Mouse (Mus musculus) telencephalon, adult 2 months (tissue): ENCODE results near the gene Dnajb4.
A peak's percentile ranks its signal among the peaks of the same experiment; 100 is the strongest.
"Not testable (repeated sequence)": the region's sequence is repeated elsewhere in the genome, so short reads cannot be mapped to it uniquely, and the experiment has no call there.

Experiments used
- DNase-seq: peaks from one replicate; pipeline ENCODE4 v3.0.0-alpha.2; 2011; ENCODE audit warnings: low read depth, low spot score

Dnajb4 gene

DNA sequence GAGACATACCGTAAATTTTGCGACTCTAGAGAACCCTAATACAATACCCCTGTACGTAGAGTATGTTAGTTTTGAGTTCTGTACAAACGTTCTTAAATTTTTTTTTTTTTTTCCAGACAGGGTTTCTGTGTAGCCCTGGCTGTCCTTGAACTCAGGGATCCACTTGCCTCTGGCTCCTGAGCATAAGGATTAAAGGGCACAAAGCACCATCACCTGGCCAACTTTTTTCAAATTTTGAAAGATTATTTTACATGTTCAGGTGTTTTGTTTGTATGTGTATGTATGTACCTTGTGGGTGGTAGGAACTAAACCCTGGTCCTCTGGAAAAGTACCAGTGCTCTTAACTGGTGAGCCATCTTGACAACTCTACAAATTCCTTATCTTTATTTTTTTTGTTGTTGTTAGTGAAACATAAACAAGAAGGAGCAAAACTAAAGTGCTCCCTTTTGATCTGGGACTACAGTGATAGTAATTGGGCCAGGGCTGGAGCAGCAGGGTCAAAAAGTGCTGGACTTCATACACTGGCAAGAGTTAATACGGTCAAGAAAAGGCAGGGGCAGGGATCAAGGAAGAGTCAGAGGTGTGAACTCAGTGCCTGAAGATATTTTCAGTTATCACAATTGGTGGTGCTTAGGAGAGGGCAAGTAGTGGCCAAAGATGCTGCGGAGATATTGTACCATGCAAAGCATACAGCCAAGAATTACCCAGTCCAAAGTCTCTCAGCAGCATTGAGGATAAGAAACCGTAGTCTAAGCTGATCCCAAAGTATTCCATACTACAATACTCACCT is 1.8 kb downstream of the Dnajb4 start:
- DNase-seq: no peak

DNA sequence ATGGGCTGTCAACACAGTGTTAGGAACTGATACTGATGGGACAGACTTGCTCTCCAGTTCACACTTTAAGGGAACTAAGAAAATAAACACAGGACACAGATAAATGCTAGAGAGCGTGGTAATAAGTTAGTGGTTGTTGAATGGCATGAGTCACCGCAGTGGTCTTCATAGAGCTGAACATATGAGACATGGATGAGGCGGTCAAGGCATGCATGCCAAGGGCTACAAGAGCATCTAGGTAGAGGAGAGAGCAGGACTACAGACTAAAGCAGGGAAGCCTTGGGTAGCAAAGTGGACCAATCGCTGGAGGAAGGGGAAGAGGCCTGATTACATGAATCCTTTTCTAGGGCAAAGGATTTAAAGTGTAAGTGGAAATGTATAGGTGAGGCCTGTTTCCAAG is 2.9 kb downstream of the Dnajb4 start:
- DNase-seq: no peak

DNA sequence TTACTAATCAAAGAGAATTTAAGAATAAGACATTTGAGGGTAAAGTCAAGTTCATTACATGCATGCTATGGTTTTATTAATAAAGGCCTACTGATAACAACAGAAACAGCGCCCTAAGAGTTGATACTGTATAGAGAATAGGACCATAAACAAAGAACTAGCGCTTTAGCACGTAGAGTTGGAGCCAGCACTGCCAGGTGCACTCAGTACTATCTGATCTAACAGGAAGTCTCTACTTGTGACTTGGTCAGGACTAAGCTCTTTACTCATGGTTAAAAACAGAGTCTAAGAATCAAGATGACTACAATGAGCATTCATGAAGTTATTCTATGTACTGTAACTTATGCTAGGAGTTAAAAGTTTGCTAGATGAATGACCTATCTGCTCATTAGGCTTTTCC is 5.5 kb downstream of the Dnajb4 start:
- DNase-seq: no peak

DNA sequence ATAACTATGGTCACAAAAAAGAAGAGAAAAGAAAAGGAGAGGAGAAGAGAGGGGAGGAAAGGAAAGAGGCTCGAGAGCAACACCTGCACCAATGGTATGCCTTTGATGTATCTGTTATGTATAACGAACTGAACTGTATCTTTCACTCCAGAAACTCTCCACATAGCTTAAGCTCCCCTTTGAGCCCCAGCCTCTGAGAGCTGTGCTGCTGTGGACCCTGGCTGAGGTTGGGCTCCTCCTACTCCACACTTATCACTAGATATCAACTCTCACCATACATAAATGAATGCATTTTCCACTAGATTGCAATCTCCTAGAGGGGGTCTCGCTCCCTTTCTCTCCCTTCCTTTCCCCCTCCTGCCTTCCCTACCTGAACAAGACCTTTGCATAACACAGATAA is 6.1 kb downstream of the Dnajb4 start:
- no peak for DNase-seq

DNA sequence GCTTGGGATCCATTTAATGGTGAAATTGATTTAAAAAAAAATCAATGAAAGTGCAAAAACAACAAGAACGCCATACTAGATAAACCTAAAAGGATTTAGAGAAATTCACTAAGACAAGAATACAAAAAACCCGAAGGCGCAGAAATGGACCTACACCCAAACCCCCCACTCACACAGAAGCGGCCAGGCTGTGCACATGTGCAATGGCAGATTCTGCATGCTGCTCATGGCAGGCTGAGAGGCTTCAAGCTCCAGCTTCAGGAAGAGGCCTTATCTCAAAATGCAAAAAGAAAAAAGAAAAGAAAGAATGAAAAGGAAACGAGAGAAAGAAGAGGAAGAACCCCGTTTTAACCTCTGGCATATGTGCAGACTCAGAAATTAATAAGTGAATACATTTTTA is 6.7 kb downstream of the Dnajb4 start:
- no peak for DNase-seq

DNA sequence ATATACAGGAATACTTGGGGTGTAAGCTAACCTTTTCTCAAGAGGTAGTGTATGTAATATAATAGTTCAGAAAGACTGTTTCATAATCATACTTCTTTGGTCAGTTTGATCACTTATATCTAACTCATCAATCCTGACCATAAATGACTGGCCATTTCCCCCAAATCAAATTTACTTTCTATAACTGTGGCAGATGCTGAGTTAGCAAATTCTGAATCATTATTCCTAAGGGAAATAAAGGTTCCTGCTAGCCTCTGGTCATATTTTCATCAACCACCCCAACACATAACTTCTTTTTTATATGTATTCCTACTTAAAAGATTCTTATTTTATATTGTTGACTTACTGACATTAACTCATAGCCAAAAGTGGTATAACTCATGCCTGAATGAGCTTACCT is 7.2 kb downstream of the Dnajb4 start:
- no peak for DNase-seq

DNA sequence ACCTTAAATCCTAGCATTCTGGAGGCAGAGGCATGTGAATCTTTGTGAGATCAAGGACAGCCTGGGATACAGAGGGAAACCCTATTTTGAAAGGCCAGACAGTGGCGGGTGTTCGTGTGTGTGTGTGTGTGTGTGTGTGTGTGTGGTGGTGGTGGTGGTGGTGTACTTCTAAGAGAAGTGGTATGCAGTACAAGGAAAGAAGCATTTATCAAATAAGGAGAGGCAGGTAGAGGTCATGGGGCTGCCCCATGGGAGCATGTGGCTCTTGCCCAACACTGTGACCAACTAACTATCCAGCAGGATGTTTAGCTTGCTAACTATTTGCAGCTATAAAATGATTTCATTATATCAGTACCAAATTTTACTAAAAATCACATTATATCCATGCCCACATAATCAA is 8.5 kb downstream of the Dnajb4 start:
- DNase-seq: no peak

DNA sequence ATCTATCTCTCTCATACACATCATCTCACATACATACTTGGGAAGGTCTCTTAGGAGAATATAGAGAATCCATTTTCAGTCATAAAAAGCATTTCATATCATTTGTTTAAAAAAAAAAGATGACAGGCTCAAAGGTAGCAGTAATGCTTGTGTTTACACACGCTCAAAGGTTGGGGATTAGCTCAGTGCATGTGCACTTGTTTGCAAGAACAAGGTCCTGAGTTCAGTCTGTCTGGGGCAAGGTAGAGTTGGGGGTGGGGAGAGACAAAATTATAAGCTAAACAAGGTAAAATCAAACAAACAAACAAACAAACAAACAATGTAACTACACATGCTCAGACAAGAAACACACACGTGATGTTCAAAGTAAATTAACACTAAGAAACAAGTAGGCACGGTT is 8.9 kb downstream of the Dnajb4 start:
- no peak for DNase-seq

DNA sequence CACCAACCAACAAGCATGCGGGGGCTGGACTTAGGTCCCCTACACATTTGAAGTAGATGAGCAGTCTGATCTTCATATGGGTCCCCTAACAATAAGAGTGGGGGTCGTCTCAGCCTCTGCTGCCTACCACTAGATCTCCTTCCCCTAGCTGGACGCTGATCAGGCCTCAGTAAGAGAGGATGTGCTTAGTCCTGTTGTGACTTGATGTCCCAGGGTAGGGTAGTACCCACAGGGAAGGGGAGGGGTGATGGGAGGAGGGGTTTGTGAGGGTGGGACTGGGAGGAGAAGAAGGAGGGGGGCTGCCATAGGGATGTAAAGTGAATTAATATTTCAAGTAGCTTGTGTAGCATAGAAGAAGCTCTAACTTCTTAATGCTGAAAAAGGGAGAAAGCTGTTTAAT is 11.0 kb downstream of the Dnajb4 start:
- DNase-seq: no peak

DNA sequence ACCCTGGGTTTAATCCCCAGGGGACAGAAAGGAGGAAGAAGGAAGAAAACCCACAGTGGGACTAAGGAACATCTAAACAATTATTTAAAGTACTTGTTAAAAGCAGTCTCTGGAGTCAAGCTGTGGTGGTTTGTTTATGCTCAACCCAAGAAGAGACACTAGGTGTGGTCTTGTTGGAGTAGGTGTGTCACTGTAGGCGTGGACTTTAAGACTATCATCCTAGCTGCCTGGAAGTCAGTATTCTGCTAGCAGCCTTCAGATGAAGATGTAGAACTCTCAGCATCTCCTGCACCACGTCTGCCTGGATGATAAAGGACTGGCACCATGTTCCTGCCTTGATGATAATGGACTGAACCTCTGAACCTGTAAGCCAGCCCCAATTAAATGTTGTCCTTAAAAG is 12.9 kb downstream of the Dnajb4 start:
- not testable (repeated sequence) for DNase-seq

DNA sequence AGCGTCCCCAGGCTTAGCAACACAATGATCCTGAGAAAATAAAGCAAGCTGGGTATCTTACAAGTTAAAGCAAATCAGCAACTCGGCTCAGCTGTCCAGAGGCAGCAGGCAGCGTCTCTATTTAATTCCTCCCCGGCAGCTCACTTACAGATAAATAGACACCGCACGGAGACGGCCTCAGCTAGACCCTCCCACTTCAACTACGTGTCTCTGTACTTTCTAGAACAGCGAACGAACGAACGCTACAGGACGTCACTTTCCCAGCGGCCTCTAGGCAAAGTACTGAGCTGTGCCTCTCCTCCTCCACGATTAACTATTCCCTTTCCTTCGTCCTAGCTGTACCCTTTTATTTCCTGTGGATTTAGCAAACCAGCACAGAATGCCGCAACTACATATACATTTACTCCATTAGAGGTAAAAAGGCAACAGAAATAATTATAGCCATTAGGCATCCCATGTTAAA is 16.4 kb downstream of the Dnajb4 start:
- DNase-seq: peak; percentile 95

DNA sequence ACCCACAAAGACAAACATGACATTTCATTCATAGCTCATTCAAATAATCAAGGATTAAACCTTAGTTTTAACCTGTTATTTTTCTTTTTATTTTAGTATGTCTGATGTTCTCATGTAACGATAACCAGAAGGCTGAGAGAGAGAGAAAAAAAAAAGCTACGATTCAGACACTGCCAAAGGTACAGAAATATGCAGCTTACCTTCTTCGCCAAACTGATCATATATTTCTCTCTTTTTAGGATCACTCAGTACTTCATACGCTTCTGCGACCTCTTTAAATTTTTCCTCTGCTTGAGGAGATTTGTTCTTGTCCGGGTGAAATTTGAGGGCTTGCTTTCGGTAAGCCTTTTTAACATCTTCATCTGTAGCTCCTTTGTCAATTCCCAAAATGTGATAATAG is 16.9 kb downstream of the Dnajb4 start:
- no peak for DNase-seq

DNA sequence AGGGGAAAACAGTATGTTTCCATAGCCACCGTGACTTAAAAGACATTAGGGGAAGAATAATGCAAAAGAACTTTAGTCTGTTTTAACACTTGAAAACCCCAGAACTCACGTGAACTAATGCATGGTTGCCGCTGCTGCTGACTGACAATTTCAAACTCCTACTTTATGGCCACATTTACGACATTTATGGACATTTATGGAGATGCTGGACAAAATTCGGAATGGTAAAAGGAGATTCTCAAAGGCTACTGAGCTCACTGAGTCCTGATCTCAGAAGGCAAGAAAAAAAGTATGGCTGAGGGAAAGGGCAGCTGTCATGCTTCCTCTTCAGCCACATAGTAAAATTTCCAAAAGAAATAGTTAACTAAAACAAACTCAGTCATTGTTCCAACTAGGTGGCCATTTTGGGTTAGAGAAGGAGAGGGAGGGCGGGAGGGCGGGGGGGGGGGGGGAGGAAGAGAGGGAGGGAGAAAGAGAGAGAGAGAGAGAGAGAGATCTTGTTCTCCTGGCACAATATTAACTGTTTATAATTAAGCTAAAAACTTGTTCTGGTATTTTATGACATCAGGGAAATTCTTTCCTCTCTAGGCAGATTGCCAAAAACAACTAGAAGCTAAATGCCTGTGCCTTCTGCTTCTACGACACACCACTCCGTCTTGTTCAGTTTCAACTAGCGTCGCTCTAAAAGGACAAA is 17.7 kb downstream of the Dnajb4 start:
- no peak for DNase-seq

DNA sequence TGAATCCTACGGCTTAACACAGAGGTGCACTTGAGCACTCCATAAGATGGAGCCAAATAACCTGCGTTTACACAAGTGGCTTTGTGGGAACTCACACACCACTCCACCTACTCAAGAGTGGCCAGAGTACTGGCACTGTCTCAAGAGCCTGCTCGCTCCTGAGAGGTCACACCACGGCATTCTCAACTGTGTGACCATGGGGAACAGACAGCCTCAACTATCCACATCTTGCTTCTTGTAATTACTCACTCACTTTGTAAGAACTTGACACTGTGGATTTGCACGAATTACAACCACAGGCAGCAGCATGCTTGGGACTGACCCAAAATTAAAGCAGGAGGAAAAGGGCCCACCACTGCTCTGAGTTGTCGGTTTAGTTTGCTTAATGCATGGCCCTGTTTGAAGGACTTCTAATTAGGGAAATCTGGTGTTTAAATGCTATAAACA is 18.3 kb downstream of the Dnajb4 start:
- no peak for DNase-seq

DNA sequence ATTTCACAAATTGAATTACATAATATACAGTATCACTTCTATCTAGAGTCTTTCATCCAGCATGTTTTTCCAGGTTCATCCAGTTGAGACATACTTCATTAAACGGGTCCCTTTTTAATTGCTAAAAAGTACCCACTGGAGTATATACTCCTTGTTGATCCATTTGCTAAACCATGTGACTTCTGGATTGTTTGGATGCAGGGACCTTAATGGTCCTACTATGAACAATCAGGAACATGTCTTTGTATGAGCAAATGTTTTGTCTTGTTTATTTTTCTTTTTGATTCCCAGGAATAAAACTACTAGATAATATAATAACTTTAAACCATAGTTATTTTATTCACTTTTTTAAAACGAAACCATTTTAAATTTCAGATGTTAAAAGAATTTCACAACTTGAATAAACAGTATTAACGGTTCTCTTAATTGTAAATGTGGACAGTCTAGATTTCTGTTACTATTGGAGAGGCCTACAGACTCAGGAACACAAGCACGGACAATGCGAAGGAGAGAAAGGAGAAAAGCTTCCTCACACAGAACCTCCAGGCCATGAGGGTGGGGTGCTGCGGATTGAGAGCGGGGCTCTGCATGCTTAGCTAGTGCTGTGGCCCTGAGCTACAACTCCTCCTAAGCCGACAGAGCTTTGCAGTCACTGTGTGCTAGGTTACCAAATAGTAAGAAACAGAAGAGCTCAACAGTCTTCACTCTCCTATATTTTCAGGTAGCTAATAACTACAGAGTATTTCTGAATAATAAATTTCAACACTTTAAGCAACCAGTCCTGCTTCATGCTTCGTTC is 19.2 kb downstream of the Dnajb4 start:
- DNase-seq: no peak

DNA sequence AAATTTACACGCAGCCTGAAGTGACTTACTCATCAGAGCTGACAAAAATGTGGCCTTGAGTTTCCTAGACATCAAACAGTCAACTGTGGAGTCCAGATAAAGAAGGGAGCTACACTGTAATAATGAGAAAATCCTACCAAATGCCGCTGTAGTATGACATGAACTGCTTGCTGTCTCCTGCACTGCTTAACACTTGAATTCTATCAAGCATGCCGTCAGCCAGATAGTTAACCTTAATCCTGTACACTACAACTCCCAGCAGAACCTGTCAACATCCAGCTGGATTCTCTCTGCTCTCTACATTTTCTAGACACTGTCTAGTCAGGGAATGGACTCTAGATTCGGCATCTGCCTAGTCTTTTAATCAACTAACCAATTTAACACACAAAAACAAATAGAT is 20.8 kb downstream of the Dnajb4 start:
- no peak for DNase-seq

DNA sequence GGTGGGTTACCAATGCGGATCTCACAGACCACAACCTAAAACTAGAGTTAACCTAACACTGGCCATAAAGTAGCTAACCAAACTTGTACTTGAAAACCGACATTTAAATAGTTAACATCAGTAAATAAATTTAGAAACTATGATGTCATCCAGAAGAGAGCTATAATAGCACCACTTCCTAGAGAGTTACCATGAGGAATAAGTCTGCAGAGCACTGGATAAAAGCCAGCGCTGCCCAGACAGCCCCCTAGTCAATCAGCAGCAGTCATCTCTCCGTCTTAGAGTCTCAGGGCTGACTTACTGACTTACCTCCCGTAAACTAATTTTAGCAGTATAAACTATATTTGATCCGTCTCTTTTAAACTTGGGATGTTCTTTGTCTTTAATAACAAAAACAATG is 24.0 kb downstream of the Dnajb4 start:
- DNase-seq: no peak

DNA sequence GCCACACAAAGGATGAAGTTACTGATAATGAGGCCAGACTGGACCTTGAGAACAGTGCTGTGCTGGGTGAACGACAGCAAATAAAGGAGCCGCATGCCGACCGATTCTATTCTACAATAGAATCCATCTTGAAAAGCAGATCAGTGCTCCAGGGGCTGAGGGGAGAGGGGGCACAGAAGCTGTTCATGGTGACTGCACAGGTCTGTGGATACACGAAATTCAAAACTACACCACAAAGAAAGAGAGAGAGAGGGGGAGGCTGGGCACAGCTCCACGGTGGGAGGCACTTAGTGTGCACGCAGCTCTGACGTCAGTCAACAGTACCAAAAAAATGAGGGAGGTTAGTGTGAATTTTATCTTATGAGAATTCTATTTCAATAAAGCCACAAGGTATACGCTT is 26.6 kb downstream of the Dnajb4 start:
- DNase-seq: no peak

DNA sequence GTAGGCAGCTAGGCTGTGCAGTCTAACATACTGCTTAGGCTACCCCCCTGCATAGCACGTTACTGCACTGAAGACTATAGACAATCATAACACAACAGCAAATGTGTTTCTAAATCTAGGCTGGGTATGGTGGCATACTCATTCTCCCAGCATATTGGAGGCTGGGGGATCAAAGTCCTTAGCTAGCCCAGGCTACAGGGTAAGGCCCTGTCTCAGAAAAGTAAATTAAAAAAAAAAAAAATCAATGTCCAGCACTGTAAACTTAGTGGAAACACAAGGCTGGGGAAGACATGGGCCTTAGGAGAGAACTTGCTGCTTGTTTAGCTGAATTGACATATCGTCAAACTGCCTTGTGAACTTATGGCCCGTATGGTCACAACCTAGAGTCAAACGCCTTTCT is 29.5 kb downstream of the Dnajb4 start:
- DNase-seq: no peak

DNA sequence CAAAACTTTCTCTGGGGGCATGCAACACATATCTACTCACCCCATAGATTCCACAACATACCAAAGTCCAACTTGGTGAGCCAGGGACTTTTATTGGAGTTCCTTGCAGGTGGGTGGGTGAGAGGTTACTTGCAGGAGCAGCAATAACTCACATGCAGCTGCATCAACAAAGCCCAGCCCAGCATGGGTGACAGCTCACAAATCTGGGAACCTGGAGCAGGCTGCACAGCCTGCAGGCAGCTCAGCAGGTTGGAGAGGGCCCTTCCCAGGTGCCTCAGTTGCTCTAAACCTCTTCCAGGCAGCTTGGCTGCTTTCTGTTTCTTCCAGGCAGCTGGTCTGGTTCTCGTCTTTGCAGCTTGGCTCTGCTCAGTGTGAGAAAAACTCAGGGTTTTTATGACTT is 30.8 kb downstream of the Dnajb4 start:
- no peak for DNase-seq

DNA sequence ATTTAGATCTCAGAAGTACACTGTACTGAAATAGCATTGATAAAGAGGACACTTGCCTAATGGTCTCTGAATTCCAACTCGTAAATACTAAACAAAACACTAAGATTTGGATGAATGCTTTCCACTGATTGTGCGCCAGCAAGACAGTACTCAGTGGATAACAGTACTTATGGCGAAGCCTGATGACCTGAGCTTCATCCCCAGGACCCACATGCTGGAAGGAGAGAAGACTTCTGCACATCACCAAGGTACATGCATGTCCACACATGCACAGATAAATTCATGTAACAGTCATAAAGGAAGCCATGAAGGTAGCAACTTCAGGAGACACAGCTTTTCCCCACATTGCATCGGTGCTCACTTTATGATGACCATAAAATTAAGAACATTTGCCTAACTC is 31.3 kb downstream of the Dnajb4 start:
- DNase-seq: no peak

DNA sequence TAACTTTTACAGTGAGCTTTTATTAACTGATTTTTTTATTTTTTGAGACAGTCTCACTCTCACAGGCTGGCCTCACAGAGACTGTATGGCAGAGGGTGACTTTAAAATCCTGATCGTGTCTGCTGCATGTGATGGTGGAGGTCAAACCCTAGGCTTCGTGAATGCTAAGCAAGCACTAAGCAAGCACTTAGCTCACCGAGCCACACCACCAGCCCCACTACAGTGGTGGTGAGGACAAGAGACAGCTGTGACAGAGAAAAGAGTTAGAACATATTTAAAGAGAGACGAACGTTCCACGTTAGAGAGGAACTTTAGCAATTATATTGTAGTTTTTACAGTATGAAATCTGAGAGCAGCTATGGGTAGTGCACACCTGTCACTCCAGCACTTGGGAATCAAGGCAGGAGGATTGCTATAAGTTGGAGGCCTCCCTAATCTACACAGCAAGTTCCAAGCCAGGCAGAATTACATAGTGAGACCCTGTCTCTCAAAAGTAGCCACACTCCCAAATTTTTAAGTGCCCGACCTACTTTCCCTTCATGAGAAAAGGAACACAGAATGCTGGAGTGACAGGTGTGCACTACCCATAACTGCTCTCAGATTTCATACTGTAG is 37.7 kb downstream of the Dnajb4 start:
- DNase-seq: no peak
